Mouse (Mus musculus) hindbrain, embryonic 11.5 days (tissue): ENCODE measurements around the gene Sdccag8. TPM values are rescaled to one million over a fixed set of nuclear protein-coding genes. Genes with fewer than 3 reads are reported as not detected.

ENCODE experiments used
- ATAC-seq: fragments of 200-750 bp; cut with Nextera tagmentation; 2 replicates; pipeline ENCODE4 v1.8.0; 2017; ENCODE audit warnings: mild to moderate bottlenecking, moderate TSS enrichment, moderate library complexity; ENCODE audit not compliant: low FRiP score
- DNase-seq: peaks from one replicate; pipeline ENCODE4 v3.0.0-alpha.2; 2015; ENCODE audit warnings: low spot score
- H3K27ac ChIP-seq: fragments of 300-500 bp; sonication (generic); 2 replicates; pipeline ENCODE4 v1.5.1; 2014; ENCODE audit warnings: mild to moderate bottlenecking, low read depth, low read length
- H3K27me3 ChIP-seq: fragments of 300-500 bp; sonication (generic); 2 replicates; pipeline ENCODE4 v1.6.1; 2014; ENCODE audit warnings: mild to moderate bottlenecking, low read length, moderate library complexity, mixed read lengths; ENCODE audit not compliant: control insufficient read depth, insufficient read depth
- H3K36me3 ChIP-seq: fragments of 300-500 bp; sonication (generic); 2 replicates; pipeline ENCODE4 v1.6.1; 2014; ENCODE audit warnings: mild to moderate bottlenecking, low read length, moderate library complexity, mixed read lengths; ENCODE audit not compliant: control insufficient read depth, insufficient read depth
- H3K4me1 ChIP-seq: fragments of 300-500 bp; sonication (generic); replicated peaks from 2 replicates; pipeline ENCODE4 v1.6.1; 2014; ENCODE audit warnings: low read length, mixed read lengths; ENCODE audit not compliant: control insufficient read depth, insufficient read depth
- H3K4me2 ChIP-seq: fragments of 300-500 bp; sonication (generic); replicated peaks from 2 replicates; pipeline ENCODE4 v1.6.1; 2014; ENCODE audit warnings: mild to moderate bottlenecking, low read depth, low read length
- H3K4me3 ChIP-seq: fragments of 300-500 bp; sonication (generic); 2 replicates; pipeline ENCODE4 v1.5.1; 2014; ENCODE audit warnings: low read depth, low read length
- H3K9ac ChIP-seq: fragments of 300-500 bp; sonication (generic); 2 replicates; pipeline ENCODE4 v1.6.1; 2014; ENCODE audit warnings: low read depth, low read length
- H3K9me3 ChIP-seq: fragments of 300-500 bp; sonication (generic); 2 replicates; pipeline ENCODE4 v1.6.1; 2016; ENCODE audit warnings: low read length; ENCODE audit not compliant: control insufficient read depth
- WGBS: fragments of 180-500 bp; shearing (Covaris S2); extraction: QIAGEN DNeasy Blood & Tissue Kit; methylation state at CpG from one replicate; pipeline ENCODE4 v1.1.7; 2014; 5-methylcytosine and 5-hydroxymethylcytosine counted together
- polyA plus RNA-seq: library from polyadenylated mRNA; unstranded; fragments of >200 nt; fragmentation: Nextera tagmentation; extraction: Ambion mirVana; gene quantifications from 2 replicates; pipeline ENCODE4 v1.2.1, GENCODE M21; 2014

Gene Sdccag8
- polyA plus RNA-seq, 1 experiment from 2014 or later = 23.9 TPM

- WGBS = 88% methylated on average over 5 of the region's 5 CpGs
- H3K4me2 ChIP-seq = no peak overlapping the region
- no peak overlapping the region for H3K4me3 ChIP-seq
- 0 out of 2 replicates have a peak, but pooled peaks cover 2% of the 10 kb centered on the region for H3K4me1 ChIP-seq
- H3K27me3 ChIP-seq = no peaks in the 10 kb centered on the region
- H3K27ac ChIP-seq = no peak overlapping the region
- no peaks in the 10 kb centered on the region for H3K36me3 ChIP-seq
- H3K9ac ChIP-seq = no peak overlapping the region
- no peaks in the 10 kb centered on the region for H3K9me3 ChIP-seq
- DNase-seq (no peak), ATAC-seq (no peak)
These were observed 111.5 kb downstream of the Sdccag8 start for GRCm38 (mm10) chr1:176926009-176926408.

- ATAC-seq (no peak), DNase-seq (no peak)
- H3K9me3 ChIP-seq = no peaks in the 10 kb centered on the region
- H3K27me3 ChIP-seq = no peaks in the 10 kb centered on the region
- H3K4me3 ChIP-seq = no peak overlapping the region
- H3K4me1 ChIP-seq = 0 out of 2 replicates have a peak, but pooled peaks cover 2% of the 10 kb centered on the region
- 88% methylated on average over 9 of the region's 9 CpGs for WGBS
- no peaks in the 10 kb centered on the region for H3K36me3 ChIP-seq
- no peak overlapping the region for H3K9ac ChIP-seq
- H3K4me2 ChIP-seq = no peak overlapping the region
- no peak overlapping the region for H3K27ac ChIP-seq
These were observed 112.9 kb downstream of the Sdccag8 start for GRCm38 (mm10) chr1:176927312-176927711.

- no peaks in the 10 kb centered on the region for H3K27me3 ChIP-seq
- H3K27ac ChIP-seq = peak overlapping the region; percentile 3; the same call in 1 of the 2 replicates
- peak; percentile 33 for DNase-seq
- no peaks in the 10 kb centered on the region for H3K9me3 ChIP-seq
- H3K4me3 ChIP-seq = no peak overlapping the region
- 73% methylated on average over 8 of the region's 8 CpGs for WGBS
- peak; percentile 87 for ATAC-seq
- no peak overlapping the region for H3K4me2 ChIP-seq
- no peak overlapping the region for H3K9ac ChIP-seq
- H3K36me3 ChIP-seq = no peaks in the 10 kb centered on the region
- H3K4me1 ChIP-seq = no peaks in the 10 kb centered on the region; the same call in 1 of the 2 replicates
These were observed 115.2 kb downstream of the Sdccag8 start for GRCm38 (mm10) chr1:176929710-176930109.

- 90% methylated on average over 2 of the region's 2 CpGs for WGBS
- H3K4me2 ChIP-seq = no peak overlapping the region
- DNase-seq = no peak
- ATAC-seq = no peak
- no peaks in the 10 kb centered on the region for H3K9me3 ChIP-seq
- no peaks in the 10 kb centered on the region; the same call in 1 of the 2 replicates for H3K4me1 ChIP-seq
- H3K36me3 ChIP-seq = no peaks in the 10 kb centered on the region
- H3K27me3 ChIP-seq = no peaks in the 10 kb centered on the region
- H3K27ac ChIP-seq = no peak overlapping the region
- H3K4me3 ChIP-seq = no peak overlapping the region
- H3K9ac ChIP-seq = no peak overlapping the region
These were observed 116.1 kb downstream of the Sdccag8 start for GRCm38 (mm10) chr1:176930574-176930973.

GRCm38 (mm10) chr1:176930981-176931500 is 116.6 kb downstream of the Sdccag8 start:
- H3K4me3 ChIP-seq = no peak overlapping the region
- no peaks in the 10 kb centered on the region for H3K36me3 ChIP-seq
- no peaks in the 10 kb centered on the region; the same call in 1 of the 2 replicates for H3K4me1 ChIP-seq
- no peaks in the 10 kb centered on the region for H3K27me3 ChIP-seq
- H3K4me2 ChIP-seq = no peak overlapping the region
- ATAC-seq = no peak
- no peaks in the 10 kb centered on the region for H3K9me3 ChIP-seq
- no peak overlapping the region for H3K9ac ChIP-seq
- 86% methylated on average over 4 of the region's 4 CpGs for WGBS
- no peak for DNase-seq
- no peak overlapping the region for H3K27ac ChIP-seq

- Histone ChIP-seq H3K27ac (no peak overlapping the region), H3K9me3 (no peaks in the 10 kb centered on the region), H3K9ac (no peak overlapping the region), H3K4me2 (no peak overlapping the region), H3K4me1 (no peaks in the 10 kb centered on the region; the same call in 1 of the 2 replicates), H3K36me3 (no peaks in the 10 kb centered on the region), H3K4me3 (no peak overlapping the region), H3K27me3 (no peaks in the 10 kb centered on the region)
- 87% methylated on average over 10 of the region's 10 CpGs for WGBS
- ATAC-seq (no peak), DNase-seq (no peak)
These were observed 117.1 kb downstream of the Sdccag8 start for GRCm38 (mm10) chr1:176931511-176931910.

- H3K4me3 ChIP-seq = no peak overlapping the region
- DNase-seq (no peak), ATAC-seq (no peak)
- H3K9me3 ChIP-seq = no peaks in the 10 kb centered on the region
- no peaks in the 10 kb centered on the region for H3K36me3 ChIP-seq
- WGBS = 87% methylated on average over 12 of the region's 12 CpGs
- H3K4me2 ChIP-seq = no peak overlapping the region
- no peak overlapping the region for H3K27ac ChIP-seq
- no peak overlapping the region for H3K9ac ChIP-seq
- no peaks in the 10 kb centered on the region; the same call in 1 of the 2 replicates for H3K4me1 ChIP-seq
- no peaks in the 10 kb centered on the region for H3K27me3 ChIP-seq
These were observed 118.0 kb downstream of the Sdccag8 start for GRCm38 (mm10) chr1:176932320-176932950.

GRCm38 (mm10) chr1:176933319-176933718 is 118.9 kb downstream of the Sdccag8 start:
- Histone ChIP-seq H3K9ac (no peak overlapping the region), H3K27ac (no peak overlapping the region), H3K9me3 (no peaks in the 10 kb centered on the region), H3K4me1 (no peaks in the 10 kb centered on the region; the same call in 1 of the 2 replicates), H3K4me2 (no peak overlapping the region), H3K4me3 (no peak overlapping the region), H3K27me3 (no peaks in the 10 kb centered on the region), H3K36me3 (no peaks in the 10 kb centered on the region)
- no peak for ATAC-seq
- WGBS = 75% methylated on average over 7 of the region's 7 CpGs
- no peak for DNase-seq
